Mouse (Mus musculus): ENCODE measurements around the gene Gm1043.

Gene Gm1043

GRCm38 (mm10) chr5:37073660-37074059 lies 11.5 kb upstream of the Gm1043 start:
- no peak for DNase-seq (ENCODE audit: low spot score)

DNA sequence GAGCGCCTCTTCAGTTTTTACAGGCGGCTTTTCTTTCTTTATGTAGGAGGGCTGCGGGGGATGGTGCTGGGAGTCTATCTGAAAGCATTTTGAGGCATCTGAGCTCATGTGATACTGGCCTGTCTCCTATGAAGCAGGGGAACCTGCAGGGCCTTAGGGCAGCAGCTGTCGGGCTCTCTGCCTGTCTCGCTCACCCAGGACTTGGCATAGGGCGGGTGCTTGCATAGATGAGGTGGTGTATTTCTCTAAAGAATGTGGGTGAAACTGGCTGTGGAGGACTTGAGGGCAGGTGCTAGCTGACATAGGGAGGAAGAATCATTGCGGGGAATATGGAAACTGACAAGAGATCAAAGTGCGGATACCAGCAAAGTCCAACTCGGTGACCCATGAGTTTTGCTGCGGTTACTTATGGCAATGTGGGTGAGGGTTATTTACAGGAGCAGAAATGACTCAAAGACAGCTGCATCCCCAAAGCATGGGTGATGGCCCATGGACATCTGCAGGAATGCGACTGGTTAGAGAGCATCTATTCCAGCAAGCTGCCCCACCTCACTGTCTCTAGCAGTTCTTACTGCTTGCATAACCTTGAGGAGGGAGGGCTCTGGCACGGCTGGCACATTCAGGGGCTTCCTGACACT lies 8.4 kb upstream of the Gm1043 start:
- DNase-seq (ENCODE audit: low spot score), result no peak

- no peak for DNase-seq (ENCODE audit: low spot score)
Measured at GRCm38 (mm10) chr5:37077330-37077698, 7.9 kb upstream of the Gm1043 start.

- no peak for DNase-seq (ENCODE audit: low spot score)
Measured at GRCm38 (mm10) chr5:37079484-37079883, 5.7 kb upstream of the Gm1043 start.

DNA sequence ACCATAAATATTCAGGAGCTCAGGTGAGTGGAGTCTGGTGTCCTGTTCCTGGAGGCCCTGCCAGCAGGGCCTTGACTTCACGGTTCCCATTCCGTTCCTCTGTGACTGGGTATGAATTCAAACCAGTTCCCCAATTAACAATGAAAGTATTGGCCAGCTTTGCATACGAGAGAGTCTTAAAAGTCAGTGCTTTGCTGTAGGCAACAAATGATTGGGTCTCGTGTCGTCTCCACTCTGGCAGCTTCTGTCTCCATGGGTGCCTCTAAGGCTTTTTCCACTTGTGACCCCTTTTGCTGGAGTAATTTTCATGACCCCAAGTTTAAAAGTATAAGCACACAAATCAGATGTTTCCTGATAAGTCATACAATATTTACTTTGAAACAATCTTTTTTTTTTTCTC lies 4.6 kb upstream of the Gm1043 start:
- no peak for DNase-seq (ENCODE audit: low spot score)

DNA sequence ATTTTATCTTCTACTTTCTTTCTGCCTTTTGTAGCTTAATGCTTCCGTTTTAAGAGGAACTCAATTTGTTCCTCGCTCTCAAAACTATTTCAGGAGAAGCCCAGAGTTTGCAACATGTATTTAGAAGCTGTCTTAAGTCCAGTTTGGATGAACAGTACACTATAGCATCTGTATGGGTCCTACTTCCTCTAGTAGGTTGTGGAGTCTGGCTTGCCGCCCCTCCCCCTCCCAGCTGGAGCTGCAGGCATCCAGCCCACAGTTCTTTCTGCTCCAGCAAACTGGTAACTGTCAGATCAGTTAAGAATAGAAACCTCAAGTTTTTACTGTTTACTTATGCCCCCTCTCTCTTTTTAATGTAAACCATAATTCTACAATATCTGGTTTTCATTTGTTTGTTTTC lies 2.8 kb upstream of the Gm1043 start:
- DNase-seq (ENCODE audit: low spot score), result no peak

GRCm38 (mm10) chr5:37083209-37083770 lies 1.9 kb upstream of the Gm1043 start:
- DNase-seq (ENCODE audit: low spot score), result no peak

GRCm38 (mm10) chr5:37083850-37084249 lies 1.3 kb upstream of the Gm1043 start:
- DNase-seq (ENCODE audit: low spot score), result no peak

DNA sequence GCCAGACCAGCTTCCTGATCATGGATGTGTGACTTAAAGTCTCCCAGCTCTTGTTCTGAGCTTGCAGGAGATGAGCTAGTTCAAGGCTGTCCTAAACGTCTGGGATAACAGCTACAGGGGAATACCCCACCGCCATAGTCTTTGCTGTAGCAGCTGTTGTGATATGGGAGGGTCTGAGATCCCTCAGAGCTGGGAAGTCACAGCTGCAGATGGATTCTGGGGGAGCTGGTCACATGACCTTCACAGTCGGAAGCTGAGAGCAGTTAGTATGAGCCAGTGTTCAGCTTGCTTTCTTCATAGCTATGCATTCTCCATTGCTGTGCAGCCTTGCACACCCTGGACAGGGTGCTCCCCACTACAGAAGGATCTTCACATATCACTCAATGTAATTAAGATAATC lies 748 bp downstream of the Gm1043 start:
- no peak for DNase-seq (ENCODE audit: low spot score)

DNA sequence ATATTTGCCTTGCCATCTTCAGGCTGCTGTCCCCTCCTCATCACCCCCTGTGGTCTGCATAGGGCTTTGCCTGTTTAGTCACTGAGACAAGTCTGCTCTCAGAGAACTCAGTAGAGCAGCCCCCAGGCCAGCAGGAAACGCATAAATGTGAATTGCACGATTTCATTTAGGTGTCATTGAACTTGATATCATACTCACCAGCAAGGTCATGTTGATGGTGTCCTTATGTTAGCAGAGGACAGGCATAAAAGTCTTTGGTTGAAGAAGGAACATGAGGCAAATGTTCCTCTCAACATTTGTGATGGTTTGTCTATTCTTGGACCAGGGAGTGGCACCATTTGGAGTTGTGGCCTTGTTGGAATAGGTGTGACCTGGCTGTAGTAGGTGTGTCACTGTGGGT lies 2.6 kb downstream of the Gm1043 start:
- no peak for DNase-seq (ENCODE audit: low spot score)

DNA sequence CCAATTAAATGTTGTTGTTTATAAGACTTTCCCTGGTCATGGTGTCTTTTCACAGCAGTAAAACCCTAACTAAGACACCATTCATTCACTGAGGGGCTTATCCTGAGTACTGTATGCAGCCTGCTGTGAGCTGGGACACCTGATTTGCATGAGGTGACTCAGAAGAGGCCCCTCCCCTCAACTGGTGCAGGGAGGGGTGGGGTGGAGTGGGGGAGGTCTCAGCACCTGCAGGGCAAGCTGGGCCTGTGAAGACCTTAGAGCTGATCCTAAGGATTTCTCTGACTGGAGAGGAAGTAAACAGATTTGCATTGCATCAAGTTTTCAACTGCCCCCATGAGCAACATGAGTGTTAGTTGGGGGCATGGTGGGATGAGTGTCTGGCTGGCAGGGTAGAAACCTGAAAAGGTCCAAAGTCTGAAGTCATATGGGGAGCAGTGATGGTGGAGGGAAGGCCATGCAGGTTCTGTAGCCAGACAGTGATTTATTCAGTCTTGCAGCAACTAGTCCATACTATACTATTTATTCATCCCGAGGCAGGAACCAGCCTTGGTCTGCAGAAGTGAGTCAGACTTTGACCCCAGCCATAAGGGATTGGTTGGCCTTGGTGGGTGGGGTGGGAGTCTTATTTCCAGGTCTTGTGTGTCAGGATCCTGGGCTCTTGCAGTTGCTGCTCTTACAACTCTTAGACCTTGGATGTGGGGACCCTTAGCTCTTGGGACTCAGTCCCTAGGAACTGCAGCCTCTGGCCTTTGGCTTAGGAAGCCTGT lies 3.4 kb downstream of the Gm1043 start:
- no peak for DNase-seq (ENCODE audit: low spot score)

- no peak for DNase-seq (ENCODE audit: low spot score)
Measured at GRCm38 (mm10) chr5:37091171-37091628, 6.0 kb downstream of the Gm1043 start.

DNA sequence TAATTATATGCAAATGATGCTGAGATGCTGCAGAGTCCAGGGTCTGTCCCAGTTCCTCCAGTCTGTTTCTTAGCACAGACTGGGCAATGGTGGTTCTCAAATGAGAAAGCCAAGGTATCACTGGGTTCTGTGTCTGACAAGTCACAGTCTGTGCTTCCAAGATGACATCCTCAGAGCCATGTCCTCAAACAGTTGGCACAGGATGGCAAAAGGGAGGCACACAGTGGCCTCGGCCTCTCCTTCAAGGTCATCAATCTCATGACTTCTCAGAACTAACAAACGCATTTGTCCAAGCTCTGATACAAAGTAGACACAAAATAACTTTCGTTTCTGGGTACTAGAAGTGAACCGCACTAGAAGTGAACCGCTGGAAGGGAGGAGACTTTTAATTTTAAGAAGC lies 9.8 kb downstream of the Gm1043 start:
- DNase-seq (ENCODE audit: low spot score), result no peak

GRCm38 (mm10) chr5:37097591-37097990 lies 12.4 kb downstream of the Gm1043 start:
- no peak for DNase-seq (ENCODE audit: low spot score)

GRCm38 (mm10) chr5:37100813-37101212 lies 15.6 kb downstream of the Gm1043 start:
- DNase-seq (ENCODE audit: low spot score), result no peak

DNA sequence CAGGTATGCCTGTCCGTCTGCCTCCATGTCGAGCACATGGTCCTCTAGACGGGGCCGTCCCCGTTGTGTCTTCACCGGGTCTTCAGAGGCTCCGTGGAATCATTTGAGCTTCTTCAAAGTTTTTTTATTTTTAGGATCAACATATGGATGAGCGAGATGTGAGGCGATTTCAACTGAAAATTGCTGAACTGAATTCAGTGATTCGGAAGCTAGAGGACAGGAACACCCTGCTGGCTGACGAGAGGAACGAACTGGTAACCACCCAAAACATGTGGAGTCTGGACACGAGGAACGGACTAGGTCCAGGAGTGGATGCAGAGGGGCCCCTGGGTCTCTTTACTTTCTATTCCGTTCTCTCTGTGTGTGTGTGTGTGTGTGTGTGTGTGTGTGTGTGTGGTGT lies 16.5 kb downstream of the Gm1043 start:
- DNase-seq (ENCODE audit: low spot score), result no peak

DNA sequence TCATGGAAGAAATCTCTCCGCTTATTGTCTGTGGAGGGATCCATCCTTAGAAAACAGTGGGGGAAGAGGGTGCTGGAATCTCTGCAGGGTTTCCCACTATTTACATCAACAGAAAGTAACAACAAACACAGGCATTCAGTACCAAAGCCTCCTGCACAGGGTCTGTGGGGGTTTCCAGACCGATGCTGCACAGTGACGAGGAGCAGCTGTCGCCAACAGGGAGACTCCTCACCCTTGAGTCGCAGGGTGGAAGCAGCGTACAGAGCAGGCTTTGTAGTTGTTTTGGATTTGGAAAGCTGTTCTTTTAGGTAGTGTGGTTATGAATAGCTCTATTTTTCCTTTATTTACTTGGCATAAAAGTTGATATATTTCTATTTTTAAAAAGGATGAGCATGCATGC lies 16.9 kb downstream of the Gm1043 start:
- DNase-seq (ENCODE audit: low spot score), result no peak

GRCm38 (mm10) chr5:37105531-37106456 lies 20.6 kb downstream of the Gm1043 start:
- no peak for DNase-seq (ENCODE audit: low spot score)

- DNase-seq (ENCODE audit: low spot score), result no peak
Measured at GRCm38 (mm10) chr5:37107111-37107510, 21.9 kb downstream of the Gm1043 start.

DNA sequence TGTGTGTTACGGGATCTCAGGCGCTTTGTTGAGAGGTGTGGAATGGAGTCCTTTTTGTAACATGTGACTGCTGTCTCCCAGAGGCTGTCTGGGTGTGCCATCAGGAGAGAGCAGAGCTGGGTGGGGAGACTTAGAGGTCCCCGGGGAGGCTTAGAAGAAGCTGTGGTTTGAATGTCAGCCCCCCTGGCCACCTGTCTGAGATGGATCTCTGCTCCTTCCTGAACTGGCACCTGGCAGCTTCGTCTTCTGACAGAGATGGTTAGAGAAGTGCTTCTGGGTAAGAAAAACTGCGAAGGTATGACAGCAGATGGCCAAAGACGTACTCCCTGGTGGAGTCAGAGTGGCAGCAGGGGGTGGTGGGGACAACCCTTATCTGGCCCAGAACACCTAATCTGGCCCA lies 22.4 kb downstream of the Gm1043 start:
- no peak for DNase-seq (ENCODE audit: low spot score)

DNA sequence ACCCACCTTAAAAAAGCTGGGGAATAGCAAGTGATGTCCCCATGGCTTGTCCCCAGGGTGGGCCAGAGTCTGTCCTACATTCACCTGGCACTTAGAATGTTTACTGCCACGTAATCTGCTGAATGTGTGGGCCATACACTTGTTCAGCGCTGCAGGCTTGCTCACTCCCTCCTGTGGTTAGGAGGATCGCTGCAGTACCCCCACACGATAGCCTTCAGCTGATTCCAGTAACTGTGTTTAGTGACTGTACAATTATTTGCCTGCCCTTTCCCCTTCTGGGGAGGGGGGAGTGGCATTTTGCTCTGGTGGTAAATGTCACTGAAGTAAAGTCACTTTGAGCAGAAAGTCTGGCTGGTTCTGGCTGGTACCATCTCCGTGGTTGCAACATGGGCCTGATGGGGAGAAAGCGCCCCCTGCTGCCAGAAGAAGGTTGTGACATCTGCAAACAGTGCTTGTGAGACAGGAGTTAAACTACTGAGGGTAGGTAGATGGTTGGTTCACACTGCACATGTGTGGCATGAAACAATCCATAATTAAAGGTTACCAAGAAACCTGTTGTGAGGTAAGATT lies 24.2 kb downstream of the Gm1043 start:
- DNase-seq (ENCODE audit: low spot score), result peak; percentile 87

DNA sequence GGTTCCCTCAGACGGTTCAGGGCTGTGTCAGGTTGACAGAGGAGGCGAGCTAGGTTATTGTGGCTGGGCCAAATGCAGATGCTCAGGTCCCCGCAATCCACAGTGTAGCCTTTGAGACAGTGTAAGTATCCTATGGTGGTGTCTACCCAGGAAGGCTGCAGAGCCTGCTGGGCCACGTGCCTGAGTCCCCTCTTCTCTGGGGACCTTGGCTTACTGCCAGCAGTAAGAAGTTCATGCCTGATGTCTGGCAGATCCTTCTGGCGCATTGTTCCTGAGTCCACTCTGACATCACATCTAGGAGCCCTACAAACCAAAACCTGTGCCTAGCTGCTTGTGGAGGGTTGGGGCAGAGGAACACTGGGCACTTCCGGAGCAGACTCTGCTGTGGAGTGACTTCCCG lies 27.2 kb downstream of the Gm1043 start:
- DNase-seq (ENCODE audit: low spot score), result no peak
